12 mouse cellular contexts compared by ENCODE assay signal in genomic region chr2:3810321-3810720, GRCm38 (mm10).
DNase-seq lines count a peak whose midpoint lies in the region; ATAC-seq lines count a peak whose summit lies in the region.
"Had no signal": no experiment of that assay in that cellular context is flagged by ENCODE, and none has a peak within 500 bp of the region (broad histone marks: within the 10 kb centered on the region; RNA-seq: fewer than 3 reads in every experiment).

No protein-coding gene starts in this region.

- ATAC-seq in monocyte, adult 5-6 weeks (replicated peaks; ENCODE audit: insufficient number of reproducible peaks, low FRiP score, low TSS enrichment, poor library complexity, severe bottlenecking), result peak; percentile 35; the same call in 1 of the 2 replicates
- ATAC-seq: liver, embryonic 12.5 days had no signal

- DNase-seq in B cell, adult 2 months, result peak; percentile 18 to 19
- peak; percentile 66 for DNase-seq in T-cell, adult 2 months (ENCODE audit: low spot score)
- peak; percentile 63 for DNase-seq in thymus, postnatal 14 days
- no peak for DNase-seq in left cerebral cortex, adult 8-10 months (ENCODE audit: low spot score in 2 of 2)
- no peak for DNase-seq in kidney, postnatal 4 days
- DNase-seq in frontal cortex, postnatal 14 days (ENCODE audit: low spot score in 2 of 2), result no peak
- DNase-seq: cerebellum, adult 9-11 months; heart, adult 18-20 months; kidney, adult 9 months; right cerebral cortex, postnatal 14 days had no signal

Comparison
In these comparisons a context has a peak if more than half of its experiments do, and no peak if none do; other contexts are left out.
1. DNase-seq: peak in B cell, adult 2 months (2 of 2), T-cell, adult 2 months (single experiment) and thymus, postnatal 14 days (single experiment); none in left cerebral cortex, adult 8-10 months (0 of 2), kidney, postnatal 4 days (0 of 2) and frontal cortex, postnatal 14 days (0 of 2).